9 mouse cellular contexts compared by ENCODE assay signal in genomic region chr7:45923762-45924428, GRCm38 (mm10). TPM values are rescaled to one million over a fixed set of nuclear protein-coding genes. Genes with fewer than 3 reads are reported as not detected.
A peak's percentile ranks its signal among the peaks of the same experiment; 100 is the strongest.
DNase-seq lines count a peak whose midpoint lies in the region; ATAC-seq and TF ChIP-seq lines count a peak whose summit lies in the region.
"Had no signal": no experiment of that assay in that cellular context is flagged by ENCODE, and none has a peak within 500 bp of the region (broad histone marks: within the 10 kb centered on the region; RNA-seq: fewer than 3 reads in every experiment).

Gene Ccdc114, plus strand, starts transcription at chr7:45924072.

- H3K9me3 ChIP-seq in hindbrain, embryonic 14.5 days (ENCODE audit: control insufficient read depth, low read length) = no peaks in the 10 kb centered on the region
- peaks cover 8% of the 10 kb centered on the region; the same call in 1 of the 2 replicates for H3K9me3 ChIP-seq in limb, embryonic 13.5 days
- no peaks in the 10 kb centered on the region for H3K9me3 ChIP-seq in midbrain, embryonic 12.5 days
- H3K9me3 ChIP-seq: G1E had no signal

- H3K27ac ChIP-seq in gastrocnemius, adult 2 months = peak within 1 kb of the TSS; percentile 95
- peak within 1 kb of the TSS; percentile 78 for H3K27ac ChIP-seq in hindbrain, embryonic 14.5 days
- H3K27ac ChIP-seq in limb, embryonic 13.5 days = peak within 1 kb of the TSS; percentile 94
- H3K27ac ChIP-seq in midbrain, embryonic 12.5 days (replicated peaks) = peak within 1 kb of the TSS; percentile 73

- 5% methylated on average over 24 of the region's 24 CpGs for WGBS in hindbrain, embryonic 14.5 days
- WGBS in limb, embryonic 13.5 days = 9% methylated on average over 24 of the region's 24 CpGs
- whole genome bisulfite sequencing in midbrain, embryonic 12.5 days = 4% methylated on average over 24 of the region's 24 CpGs

- intact Hi-C loops in gastrocnemius, adult 2 months (cut with DNase I) = loop anchor here (2.0 kb wide), 1 partner anchor 27 kb away; the partner anchor contains the start of genes Syngr4 and Tmem143

- TF ChIP-seq CTCF in gastrocnemius, adult 2 months (IDR thresholded peaks at IDR 0.05) = no peak

- peaks cover 6% of the 10 kb centered on the region; the same call in 1 of the 2 replicates for H3K27me3 ChIP-seq in hindbrain, embryonic 14.5 days (ENCODE audit: control insufficient read depth, insufficient read depth, low read length)
- peaks cover 16% of the 10 kb centered on the region for H3K27me3 ChIP-seq in limb, embryonic 13.5 days
- peaks cover 23% of the 10 kb centered on the region for H3K27me3 ChIP-seq in midbrain, embryonic 12.5 days

- peak within 1 kb of the TSS; percentile 62 for H3K4me2 ChIP-seq in hindbrain, embryonic 14.5 days (replicated peaks)
- H3K4me2 ChIP-seq in limb, embryonic 13.5 days (replicated peaks) = peak within 1 kb of the TSS; percentile 64
- peak within 1 kb of the TSS; percentile 63 for H3K4me2 ChIP-seq in midbrain, embryonic 12.5 days (replicated peaks)

- H3K36me3 ChIP-seq in hindbrain, embryonic 14.5 days (replicated peaks; ENCODE audit: control insufficient read depth, insufficient read depth) = no peaks in the 10 kb centered on the region
- peaks cover 4% of the 10 kb centered on the region for H3K36me3 ChIP-seq in limb, embryonic 13.5 days
- H3K36me3 ChIP-seq in midbrain, embryonic 12.5 days = no peaks in the 10 kb centered on the region
- H3K36me3 ChIP-seq: G1E had no signal

- peak within 1 kb of the TSS; percentile 81 for H3K4me3 ChIP-seq in gastrocnemius, adult 2 months
- peak within 1 kb of the TSS; percentile 41 for H3K4me3 ChIP-seq in hindbrain, embryonic 14.5 days (replicated peaks; ENCODE audit: low read length)
- peak within 1 kb of the TSS; percentile 44 for H3K4me3 ChIP-seq in limb, embryonic 13.5 days
- H3K4me3 ChIP-seq in midbrain, embryonic 12.5 days = peak within 1 kb of the TSS; percentile 48

- ATAC-seq in frontal cortex, adult (ENCODE audit: low TSS enrichment) = 0 out of 2 replicates have a peak, but pooled peaks have one; percentile 10
- peak; percentile 35 for ATAC-seq in hindbrain, embryonic 14.5 days (ENCODE audit: low FRiP score)
- peak; percentile 21 for ATAC-seq in limb, embryonic 13.5 days (ENCODE audit: low FRiP score, low read depth)
- peak; percentile 28 for ATAC-seq in midbrain, embryonic 12.5 days (ENCODE audit: low FRiP score, low read depth)

- peak within 1 kb of the TSS; percentile 50 for H3K9ac ChIP-seq in hindbrain, embryonic 14.5 days
- peak within 1 kb of the TSS; percentile 53 for H3K9ac ChIP-seq in limb, embryonic 13.5 days
- H3K9ac ChIP-seq in midbrain, embryonic 12.5 days (replicated peaks) = peak within 1 kb of the TSS; percentile 40; the same call in 1 of the 2 replicates

- no peak for DNase-seq in frontal cortex, postnatal 36 days (ENCODE audit: low spot score in 2 of 2)
- DNase-seq in cerebellum, adult 9-11 months = peak; percentile 43
- peak; percentile 87 for DNase-seq in gastrocnemius, adult 2 months
- no peak for DNase-seq in hindbrain, embryonic 14.5 days (ENCODE audit: low spot score)
- peak; percentile 76 to 81 for DNase-seq in spleen, postnatal 36 days (ENCODE audit: low spot score in 2 of 2)

- H3K4me1 ChIP-seq in hindbrain, embryonic 14.5 days (replicated peaks; ENCODE audit: control insufficient read depth, insufficient read depth, low read length) = 0 out of 2 replicates have a peak, but pooled peaks cover 5% of the 10 kb centered on the region
- H3K4me1 ChIP-seq in limb, embryonic 13.5 days = peaks cover 40% of the 10 kb centered on the region
- H3K4me1 ChIP-seq in midbrain, embryonic 12.5 days = peaks cover 6% of the 10 kb centered on the region

RNA-seq across cellular contexts. Expression of gene Ccdc114, which starts in this region (rescaled TPM):
- under 1 TPM; 0.28 to 0.45 TPM for total RNA-seq in gastrocnemius, adult 2 months (2021)
- polyA plus RNA-seq in hindbrain, embryonic 14.5 days (2014; fragmentation: Nextera tagmentation; extraction: Ambion mirVana) = 6.1 and 6.5 TPM in 2 replicates
- 4.1 and 4.8 TPM in 2 replicates for polyA plus RNA-seq in limb, embryonic 13.5 days (2015; fragmentation: Nextera tagmentation; extraction: Ambion mirVana)
- 2.2 and 3.4 TPM in 2 replicates for polyA plus RNA-seq in midbrain, embryonic 12.5 days (2016; fragmentation: Nextera tagmentation; extraction: Ambion mirVana)

Comparison
In these comparisons a context has a peak if more than half of its experiments do, and no peak if none do; other contexts are left out.
1. Peak in DNase-seq, H3K4me3 ChIP-seq and H3K27ac ChIP-seq in gastrocnemius, adult 2 months; RNA of the gene not detected or under 1 TPM.
2. DNase-seq: peak in cerebellum, adult 9-11 months (single experiment) and spleen, postnatal 36 days (2 of 2); none in frontal cortex, postnatal 36 days (0 of 2) and hindbrain, embryonic 14.5 days (single experiment).
3. Peak in every context shown above with its lines, with median percentiles within 50 percentile points of each other: ATAC-seq, H3K27ac ChIP-seq, H3K4me3 ChIP-seq, H3K4me2 ChIP-seq and H3K9ac ChIP-seq.